Mouse (Mus musculus) T-helper 2 cell (primary cell): ENCODE results near the gene Crxos.
"Not testable (repeated sequence)": the region's sequence is repeated elsewhere in the genome, so short reads cannot be mapped to it uniquely, and the experiment has no call there.

Experiments used
- in situ Hi-C: fragments of 300-600 bp; cut with MboI, MseI; formaldehyde crosslinking; loops from one replicate; pipeline ENCODE4 v1.15.1; 2025; ENCODE audit warnings: high pct_unique_total_duplicates

The Crxos gene

DNA sequence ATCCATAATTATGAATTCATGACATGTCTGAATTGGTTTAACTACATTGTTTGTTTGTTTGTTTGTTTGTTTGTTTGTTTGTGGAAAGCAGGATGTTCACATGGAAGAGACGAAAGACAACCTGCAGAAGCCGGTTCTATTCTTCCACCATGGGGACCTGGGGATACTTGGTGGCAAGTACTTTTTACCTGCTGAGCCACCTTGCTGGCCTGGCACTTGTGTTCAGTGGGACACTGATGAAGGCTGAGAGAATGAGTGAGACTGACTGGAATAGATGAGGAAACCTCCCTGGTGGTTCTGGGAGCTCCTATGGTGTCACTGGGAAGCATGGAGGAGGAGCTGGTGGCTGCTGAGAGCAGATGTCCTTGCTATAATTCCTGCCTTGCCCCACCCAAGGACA lies at the start of gene Crxos:
Gene Crxos (plus strand): TSS at position 301 of the 400 bp plus-strand sequence.
- in situ Hi-C loops: no loop called here

DNA sequence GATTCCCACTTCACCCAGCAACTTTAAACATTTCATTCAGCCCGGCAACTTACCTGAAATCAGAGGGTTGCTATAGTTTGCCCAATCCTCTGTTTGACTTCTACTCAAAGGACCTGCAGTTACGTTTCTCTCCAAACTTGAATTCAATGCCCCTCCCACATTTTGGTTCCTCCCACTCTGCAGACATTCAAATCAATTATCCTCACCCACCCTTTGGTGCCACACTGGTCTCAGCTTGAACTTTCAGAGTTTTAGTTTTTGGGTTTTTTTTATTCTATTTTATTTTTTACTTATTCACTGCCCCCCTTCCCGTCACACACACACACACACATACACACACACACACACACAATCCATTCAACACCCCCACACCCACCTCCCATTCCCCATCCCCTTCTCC lies 42.8 kb upstream of the Crxos start, which contains the start of gene Obox6:
Gene Obox6 (minus strand): TSS at position 101 of the 400 bp plus-strand sequence.
- in situ Hi-C loops: no loop called here

DNA sequence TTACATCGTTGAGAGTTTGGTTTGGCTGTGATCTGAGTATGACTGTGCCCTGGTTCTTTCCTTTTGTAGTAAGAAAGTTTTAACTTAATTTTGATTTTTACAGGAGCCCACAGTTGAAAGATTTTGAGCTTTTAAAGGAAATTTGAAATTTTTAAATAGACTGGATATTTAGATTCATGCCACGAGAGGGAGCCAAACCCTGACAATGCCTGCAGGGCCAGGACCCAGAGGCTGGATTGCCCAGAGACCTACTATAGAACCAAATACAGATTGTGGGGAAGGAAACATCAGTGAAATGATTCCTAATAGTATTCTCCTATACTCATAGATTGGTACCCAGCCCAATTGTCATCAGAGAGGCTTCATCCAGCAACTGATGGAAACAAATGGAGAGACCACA lies 22.8 kb upstream of the Crxos start:
- in situ Hi-C loops: no loop called here

DNA sequence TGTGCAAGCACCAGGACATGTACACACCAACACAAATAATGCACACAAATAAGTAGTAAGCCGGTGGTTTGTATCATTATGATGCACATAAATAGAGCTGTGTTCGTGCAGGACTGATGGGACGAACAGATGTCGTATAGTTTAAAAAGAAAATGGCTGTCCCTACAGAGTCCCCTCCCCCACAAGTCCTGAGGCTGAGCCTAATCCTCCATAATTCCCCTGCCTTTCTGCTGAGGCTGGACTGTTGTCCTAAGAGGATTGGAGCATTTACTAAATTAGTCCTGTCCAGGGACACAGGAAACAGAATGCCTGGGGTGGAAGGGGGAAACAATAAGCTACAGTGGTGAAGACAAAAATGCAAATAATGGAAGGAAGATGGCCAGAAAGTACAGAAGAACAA lies 18.3 kb upstream of the Crxos start:
- in situ Hi-C loops: no loop called here

DNA sequence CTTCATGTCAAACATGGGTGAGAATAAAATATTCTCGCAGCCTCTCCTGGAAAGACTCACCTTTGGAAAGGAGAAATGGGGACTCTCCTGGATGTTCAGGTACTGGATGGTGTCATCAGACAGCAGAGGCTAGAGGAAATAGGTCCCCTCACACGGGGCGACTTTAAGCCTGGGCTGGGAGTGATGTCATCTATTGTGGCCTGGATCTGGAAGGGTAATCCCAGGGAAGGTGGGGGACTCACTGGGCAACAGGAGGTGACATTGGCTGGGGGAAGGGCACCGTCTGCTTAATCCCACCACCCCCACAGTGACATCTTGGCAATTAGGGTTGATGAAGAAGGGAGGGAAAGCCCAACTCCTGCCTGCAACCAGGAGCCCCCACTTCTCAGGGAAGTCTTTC lies 2.7 kb upstream of the Crxos start, which contains the start of gene Crx:
Gene Crx (minus strand): TSS at position 213 of the 400 bp plus-strand sequence.
- in situ Hi-C loops: no loop called here

DNA sequence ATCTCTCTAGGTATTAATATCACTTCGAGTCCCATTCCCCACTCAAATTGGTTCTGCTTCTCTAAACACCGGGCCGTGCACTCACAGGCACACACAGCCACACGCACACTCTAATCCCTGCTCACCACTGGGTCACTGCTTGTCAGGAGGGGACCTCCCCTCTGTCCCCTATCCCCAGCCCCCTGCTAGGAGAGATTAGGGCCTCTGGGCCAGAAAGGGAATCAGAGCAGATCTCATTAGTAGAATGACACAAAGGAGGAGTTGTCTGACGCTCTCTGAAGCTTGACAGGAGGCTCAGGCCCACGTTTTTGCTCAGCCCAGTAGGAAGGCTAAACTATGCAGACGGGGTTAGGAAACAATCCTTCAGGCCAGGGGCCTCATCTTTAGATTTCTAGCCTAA lies 1.0 kb upstream of the Crxos start:
- in situ Hi-C loops: no loop called here

DNA sequence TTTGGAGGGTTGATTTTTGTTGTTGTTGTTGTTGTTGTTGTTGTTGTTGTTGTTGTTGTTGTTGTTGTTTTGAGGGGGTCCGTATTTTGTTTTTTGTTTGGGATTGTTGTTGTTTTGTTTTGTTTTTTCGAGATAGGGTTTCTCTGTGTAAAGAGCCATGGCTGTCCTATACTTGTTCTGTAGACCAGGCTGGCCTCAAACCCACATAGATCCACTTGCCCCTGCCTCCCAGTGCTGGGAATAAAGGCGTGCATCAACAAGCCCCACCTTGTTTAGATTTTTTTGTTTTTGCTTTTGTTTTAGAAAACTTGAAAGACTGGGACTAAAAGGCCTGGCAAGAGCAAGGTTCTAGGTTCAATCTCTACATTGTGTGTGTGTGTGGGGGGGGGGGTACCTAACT lies 586 bp upstream of the Crxos start:
- in situ Hi-C loops: no loop called here

DNA sequence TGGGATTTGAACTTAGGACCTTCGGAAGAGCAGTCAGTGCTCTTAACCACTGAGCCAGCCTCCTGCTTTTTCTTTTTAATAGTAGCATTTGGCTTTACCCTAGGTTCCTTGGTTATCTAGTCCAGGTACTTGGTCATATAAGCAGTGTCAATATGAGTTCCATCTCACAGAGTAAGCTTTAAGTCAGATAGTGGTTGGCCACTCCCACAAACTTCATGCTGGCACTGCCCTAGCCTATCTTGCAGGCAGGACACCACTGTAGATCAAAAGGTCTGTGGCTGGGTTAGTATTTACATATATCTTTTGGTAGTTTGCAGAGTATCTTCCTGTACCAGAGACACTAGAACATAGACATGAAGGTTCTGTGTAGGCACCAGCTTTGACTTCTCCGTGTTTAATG lies 1.7 kb downstream of the Crxos start:
- in situ Hi-C loops: no loop called here

DNA sequence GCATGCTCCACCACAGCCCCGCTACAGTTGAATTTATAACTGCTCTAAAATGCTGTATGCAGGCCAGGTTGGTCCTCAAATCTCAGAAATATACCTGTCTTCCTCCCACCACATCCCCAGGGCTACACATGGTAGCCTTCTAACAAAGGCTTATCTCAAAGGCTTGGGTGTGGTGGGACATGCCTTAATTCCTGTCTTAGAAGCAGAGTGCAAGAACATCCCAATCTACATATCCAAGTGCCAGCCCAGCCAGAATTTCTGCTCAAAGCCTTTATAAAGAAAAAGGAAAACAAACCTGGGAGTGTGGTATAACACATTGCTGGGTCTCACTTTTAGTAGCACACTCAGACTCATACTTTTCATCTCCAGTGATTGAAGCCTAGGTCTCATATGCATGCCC lies 11.8 kb downstream of the Crxos start:
- in situ Hi-C loops: no loop called here

DNA sequence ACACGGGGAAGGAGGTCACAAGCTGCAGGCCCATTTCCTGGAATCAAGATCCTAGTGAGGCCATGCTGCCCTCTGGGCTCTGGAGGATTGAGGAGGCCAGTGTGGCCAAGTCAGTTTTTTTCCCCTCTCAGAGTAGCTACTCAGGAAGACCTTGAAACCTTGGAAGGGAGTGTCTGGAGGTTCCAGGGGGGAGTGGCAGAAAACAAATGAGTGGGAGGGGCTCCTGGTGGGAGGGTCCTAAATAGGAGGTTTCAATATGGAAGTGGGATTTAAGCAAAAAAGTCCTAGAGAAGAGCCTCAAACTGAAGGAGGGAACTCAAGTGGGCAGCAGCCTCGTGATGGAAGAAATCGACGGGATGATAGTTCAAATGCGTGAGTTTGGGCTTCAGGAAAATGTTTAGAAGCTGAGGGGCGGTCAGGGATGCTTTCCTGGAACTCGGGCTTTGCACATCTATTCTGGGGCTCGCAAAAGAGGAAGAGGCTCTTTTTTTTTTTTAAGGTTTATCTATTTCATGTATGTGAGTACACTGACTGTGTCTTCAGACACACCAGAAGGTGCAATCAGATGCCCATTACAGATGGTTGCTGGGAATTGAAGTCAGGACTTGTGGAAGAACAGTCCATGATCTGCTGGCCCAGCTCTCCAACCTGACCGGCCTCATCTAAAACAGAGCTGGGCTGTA lies 19.1 kb downstream of the Crxos start:
- in situ Hi-C loops: no loop called here

DNA sequence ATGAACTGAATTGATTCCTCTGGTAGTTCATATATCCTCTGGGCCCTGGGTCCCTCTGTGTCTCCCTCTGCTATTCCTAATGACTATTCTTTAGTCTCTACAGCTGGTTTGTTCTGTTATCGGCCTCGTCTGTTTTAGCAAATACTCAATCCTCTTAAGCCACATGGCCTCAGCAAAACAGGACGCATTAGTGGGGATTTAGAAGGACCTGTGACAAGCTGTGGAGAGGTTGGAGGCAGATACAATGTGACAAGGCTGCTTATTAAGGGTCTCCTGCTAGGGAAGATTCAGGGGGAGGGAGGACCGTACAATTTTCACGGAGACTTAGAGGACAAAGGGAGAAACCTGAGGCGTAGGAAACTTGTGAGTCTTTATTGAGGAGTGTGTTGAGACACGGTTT lies 23.4 kb downstream of the Crxos start:
- in situ Hi-C loops: no loop called here

DNA sequence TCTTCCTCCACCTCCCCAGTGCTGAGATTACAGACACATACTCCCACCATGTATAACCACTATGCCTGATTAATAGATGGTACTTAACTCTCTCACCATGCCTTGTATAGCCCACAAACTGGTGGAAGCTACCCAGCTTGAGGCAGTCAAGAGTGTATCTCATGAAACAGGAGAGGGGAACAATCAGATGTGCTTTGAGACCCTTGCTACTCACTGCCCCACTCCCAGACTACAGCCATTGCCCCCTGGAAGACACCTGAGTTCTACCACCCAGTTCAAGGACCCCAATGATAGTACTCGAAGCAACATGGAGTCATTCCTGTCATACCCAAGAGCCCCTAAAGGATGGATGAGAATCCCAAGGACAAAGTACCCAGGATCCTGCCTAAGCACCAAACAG lies 24.2 kb downstream of the Crxos start:
- in situ Hi-C loops: no loop called here

DNA sequence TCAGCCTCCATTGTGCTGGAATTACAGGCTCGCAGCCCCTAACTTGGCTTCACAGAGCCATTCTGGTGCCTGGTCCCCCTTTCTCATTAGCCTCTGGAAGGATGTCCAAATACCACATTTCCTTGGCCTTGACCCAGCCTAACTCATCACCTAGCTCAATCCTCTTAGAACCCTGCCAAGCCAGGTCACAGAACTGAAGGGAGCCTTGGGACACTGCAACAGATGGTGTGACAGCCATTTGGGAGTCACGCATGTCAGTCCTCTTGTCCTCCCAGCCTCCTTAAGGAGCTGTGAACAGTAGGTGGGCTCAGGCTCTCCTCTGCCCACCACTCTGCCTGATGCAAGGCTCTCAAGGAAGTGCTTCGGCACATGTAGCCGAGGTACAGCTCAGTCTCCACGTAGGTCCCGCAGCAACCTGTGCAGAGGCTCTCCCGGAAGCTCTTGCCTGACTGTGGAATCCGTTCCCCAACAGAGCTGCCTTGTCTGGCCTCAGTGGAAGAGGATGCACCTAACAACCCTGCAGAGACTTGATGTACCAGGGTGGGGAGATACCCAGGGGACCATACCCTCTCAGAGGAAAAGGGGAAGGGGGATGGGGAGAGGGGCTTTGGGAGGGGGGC lies 25.7 kb downstream of the Crxos start:
- in situ Hi-C loops: no loop called here

DNA sequence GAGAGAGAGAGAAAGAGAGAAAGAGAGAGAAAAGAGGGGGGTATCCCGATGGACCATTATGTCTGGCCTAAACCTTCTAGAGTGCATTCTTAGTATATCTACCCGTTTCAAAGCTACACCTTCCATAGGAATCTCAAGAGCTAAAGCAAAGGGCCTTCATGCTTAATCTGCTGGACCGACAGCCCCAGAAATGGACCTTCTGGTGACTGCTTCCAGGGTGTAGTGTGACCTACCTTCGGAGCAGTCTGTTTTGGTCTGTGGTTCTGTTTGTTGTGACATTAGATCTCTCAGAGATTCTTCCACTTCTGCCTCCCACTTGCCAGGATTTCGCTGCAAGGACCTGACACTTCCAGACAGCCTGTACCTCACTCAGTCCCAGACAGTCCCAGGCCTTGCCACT lies 28.1 kb downstream of the Crxos start:
- in situ Hi-C loops: no loop called here

DNA sequence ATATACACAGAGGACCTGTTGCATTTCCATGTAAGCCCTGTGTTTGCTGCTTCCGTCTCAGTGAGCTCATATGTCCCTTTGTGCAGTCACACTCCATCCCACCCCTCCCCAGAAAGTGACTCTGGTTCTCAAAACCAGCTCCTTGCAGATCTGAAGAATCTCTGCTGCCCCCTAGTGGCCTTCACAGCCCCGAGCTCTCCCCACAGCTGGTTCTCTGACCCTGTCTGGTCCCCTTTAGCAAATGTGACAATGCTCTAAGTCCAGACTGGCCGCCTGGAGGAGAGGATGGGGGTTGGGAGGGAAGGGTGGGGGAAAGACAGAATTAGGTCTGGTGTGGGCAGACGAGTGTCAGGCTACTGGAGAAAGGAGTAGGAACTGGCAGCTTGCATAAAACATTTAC lies 29.8 kb downstream of the Crxos start:
- in situ Hi-C loops: no loop called here

DNA sequence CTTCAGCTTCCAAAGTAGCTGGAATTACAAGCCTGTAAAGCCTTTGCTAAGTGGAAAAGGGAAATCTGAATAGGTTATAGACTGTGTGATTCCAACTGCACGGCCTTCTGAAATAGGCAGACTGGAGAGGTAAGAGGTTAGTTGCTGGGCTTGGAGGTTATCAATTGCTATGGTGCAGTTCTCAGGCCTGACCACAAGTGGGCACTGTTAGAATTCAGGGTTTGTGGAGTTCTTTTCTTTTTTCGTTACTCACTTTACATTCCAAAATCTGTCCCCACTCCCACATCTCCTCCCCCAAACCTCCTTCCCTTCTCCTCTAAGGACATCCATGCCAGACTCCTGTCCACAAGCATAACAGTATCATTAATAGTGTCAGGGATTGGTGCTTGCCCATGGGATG lies 31.8 kb downstream of the Crxos start:
- in situ Hi-C loops: no loop called here

DNA sequence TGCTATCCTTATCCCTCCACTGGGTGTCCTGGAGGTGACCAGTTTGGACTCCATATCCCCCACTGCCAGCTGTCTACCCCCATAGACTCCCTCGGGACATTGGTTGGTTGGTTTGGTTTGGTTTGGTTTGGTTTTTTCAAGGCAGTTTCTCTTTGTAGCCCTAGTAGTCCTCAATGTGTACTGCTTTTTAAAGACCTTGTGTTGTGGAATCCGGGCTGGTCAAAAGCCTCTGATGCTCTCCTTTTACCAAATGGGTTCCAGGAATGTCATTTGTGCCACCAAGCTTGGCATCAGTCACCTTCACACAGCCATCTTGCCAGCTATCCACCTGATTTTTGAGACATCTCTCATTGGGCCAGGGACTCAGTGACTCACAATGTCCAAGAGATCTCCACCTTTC lies 32.3 kb downstream of the Crxos start:
- in situ Hi-C loops: no loop called here

DNA sequence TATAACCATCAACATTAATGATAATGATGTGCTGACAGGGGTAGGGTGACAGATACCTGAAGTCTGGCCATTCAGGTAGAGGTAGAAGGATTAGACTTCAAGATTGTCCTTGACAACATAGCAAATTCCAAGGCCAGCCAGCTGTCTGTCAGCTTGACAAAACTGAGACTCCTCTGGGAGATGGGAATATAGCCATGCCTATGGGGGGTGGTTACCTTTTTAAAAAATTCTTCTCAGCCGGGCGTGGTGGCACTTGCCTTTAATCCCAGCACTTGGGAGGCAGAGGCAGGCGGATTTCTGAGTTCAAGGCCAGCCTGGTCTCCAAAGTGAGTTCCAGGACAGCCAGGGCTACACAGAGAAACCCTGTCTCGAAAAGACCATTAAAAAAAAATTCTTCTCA lies 33.3 kb downstream of the Crxos start:
- in situ Hi-C loops: not testable (repeated sequence)

DNA sequence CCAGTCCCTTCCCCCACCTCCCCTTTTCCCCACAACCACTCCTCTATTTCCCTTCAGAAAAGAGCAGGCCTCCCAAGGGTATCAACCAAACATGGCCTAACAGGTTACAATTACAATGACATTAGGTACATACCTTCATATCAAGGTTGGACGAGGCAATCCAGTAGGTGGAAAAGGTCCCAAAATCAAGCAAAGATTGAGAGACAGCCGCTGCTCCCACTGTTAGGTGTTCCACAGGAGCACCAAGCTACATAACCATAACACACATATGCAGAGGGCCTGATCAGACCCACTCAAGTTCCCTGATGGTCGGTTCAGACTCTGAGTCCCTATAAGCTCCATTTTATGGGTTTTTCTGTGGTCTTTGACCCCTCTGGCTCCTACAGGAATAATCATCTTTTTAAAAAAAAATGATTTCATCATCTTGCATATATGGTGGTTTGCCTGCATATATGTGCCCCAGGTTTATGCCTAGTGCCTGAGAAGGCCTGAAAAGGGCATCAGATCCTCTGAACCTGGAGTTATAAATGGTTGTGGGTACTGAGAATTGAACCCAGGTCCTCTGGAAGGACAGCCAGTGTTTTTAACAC lies 33.8 kb downstream of the Crxos start:
- in situ Hi-C loops: no loop called here

DNA sequence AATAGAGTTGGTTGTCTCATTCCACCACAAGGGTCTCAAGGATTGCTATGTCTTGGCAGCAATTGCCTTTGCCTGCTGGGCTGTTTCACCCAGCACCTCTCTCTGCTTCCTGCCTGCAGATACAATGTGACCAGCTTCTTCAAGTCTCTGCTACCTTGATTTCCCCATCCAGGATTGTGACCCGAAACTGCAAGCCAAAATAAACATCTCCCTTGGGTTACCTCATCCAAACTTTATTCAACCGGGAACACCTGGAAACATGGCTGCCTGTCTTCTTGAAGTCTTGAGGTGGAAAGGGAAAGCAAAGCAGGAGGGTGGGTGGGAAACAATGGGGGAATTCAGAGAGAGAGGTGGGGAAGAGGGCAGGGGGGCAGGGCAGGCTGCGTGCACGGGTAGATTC lies 34.6 kb downstream of the Crxos start:
- in situ Hi-C loops: no loop called here

DNA sequence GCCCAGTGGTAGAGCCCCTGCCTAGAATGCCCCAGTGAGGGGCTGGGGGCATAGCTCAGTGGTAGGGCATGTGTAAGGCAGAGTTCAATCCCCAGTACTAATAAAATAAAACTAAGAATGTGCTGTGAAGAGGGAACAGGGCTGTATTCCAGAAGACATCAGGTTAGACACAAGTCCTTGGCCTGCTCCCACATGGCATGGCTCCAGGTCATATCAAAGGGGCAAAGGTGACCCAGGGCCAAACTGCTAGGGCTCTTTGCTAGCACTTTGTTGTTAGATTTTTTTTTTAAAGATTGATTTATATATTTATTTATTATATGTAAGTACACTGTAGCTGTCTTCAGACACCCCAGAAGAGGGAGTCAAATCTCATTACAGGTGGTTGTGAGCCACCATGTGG lies 36.0 kb downstream of the Crxos start:
- in situ Hi-C loops: no loop called here

DNA sequence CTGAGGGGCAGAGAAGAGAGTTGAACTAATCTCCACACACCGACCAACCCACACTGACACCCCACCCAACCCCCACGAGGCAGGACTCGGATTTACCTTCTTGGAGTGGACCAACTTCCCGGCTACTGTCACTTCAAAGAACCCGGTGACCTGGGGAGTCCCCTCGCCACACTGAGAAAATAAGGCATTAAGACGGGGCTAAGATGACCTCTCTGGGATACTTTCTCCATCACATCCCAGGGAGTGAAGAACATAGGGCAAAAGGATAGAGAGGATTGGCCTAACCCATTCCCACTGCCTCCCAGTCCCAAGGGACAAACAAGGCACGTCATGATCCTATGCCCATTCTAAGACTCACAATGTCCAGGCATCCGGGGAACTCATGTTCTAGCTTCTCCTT lies 37.5 kb downstream of the Crxos start:
- in situ Hi-C loops: no loop called here

DNA sequence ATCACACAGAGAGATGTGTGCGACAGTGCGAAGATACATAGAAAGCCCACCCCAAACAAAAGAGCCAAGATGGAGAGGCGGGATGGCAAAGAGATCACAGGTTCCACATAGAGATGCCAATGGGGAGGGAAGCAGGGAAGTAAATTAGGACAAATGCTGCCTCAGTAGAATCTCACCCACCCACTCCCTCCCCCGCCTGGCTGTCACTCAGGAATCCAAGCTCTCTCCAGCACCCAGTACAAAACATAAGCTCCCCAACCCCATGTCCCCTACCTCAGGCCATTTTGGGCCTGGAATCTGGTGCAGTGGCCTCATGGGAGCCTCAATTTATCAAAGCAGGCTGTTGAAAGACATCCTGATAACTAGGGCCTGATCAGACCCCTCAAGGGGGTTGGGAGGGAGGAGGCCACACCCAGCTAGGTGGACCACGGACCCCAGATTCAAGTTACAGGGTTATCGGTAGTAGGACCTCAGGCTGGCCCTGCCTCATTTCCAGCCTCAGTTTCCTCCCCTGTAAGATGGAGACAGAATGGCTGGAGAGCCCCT lies 38.3 kb downstream of the Crxos start:
- in situ Hi-C loops: no loop called here
